Mouse (Mus musculus) stomach, postnatal 0 days (tissue): ENCODE measurements around the gene Zbp1.

Experiments
- CTCF ChIP-seq: IDR thresholded peaks from 2 replicates; pipeline ENCODE4 v1.5.1; 2016; ENCODE audit warnings: antibody characterized with exemption, low read depth, mild to moderate bottlenecking, moderate library complexity
- EP300 ChIP-seq: optimal IDR thresholded peaks from 2 replicates; pipeline ENCODE3; 2016; ENCODE audit warnings: antibody characterized with exemption

GRCm38 (mm10) chr2:173265468-173266265, 46.9 kb upstream of the Zbp1 start:
- no peak for TF ChIP-seq CTCF
- no peak for TF ChIP-seq EP300
